Mouse (Mus musculus) Patski (cell line): ENCODE results near the gene Supt20. TPM values are rescaled to one million over a fixed set of nuclear protein-coding genes. Genes with fewer than 3 reads are reported as not detected.

ENCODE experiments used
- ATAC-seq: fragments of 100-300 bp; one replicate; pipeline ENCODE4 v1.8.0; 2021
- CTCF ChIA-PET: fragments of 350-600 bp; sonication (Branson Sonifier 250); formaldehyde crosslinking; loops from one replicate; lab custom pipeline; 2022; ENCODE audit warnings: inconsistent platforms; lab: Charles Lee
- POLR2A ChIA-PET: fragments of 350-600 bp; sonication (Branson Sonifier 250); formaldehyde crosslinking; loops from one replicate; lab custom pipeline; 2022; ENCODE audit warnings: antibody characterized with exemption, inconsistent platforms; lab: Charles Lee
- DNase-seq: peaks from one replicate; pipeline ENCODE4 v3.0.0-alpha.2; 2011; ENCODE audit warnings: low read depth, low spot score
- H3K27me3 ChIP-seq: fragments of 371-371 bp; one replicate; pipeline ENCODE4 v1.5.1; 2021
- CTCF ChIP-seq: fragments of 100-300 bp; IDR thresholded peaks from one replicate; pipeline ENCODE4 v1.5.1; 2021
- in situ Hi-C: fragments of 300-500 bp; cut with MboI; formaldehyde crosslinking; loops from 3 replicates; pipeline ENCODE4 v1.11.1; 2018; ENCODE audit warnings: low pct_unique_long_range_greater_than_20kb, mixed read lengths
- polyA plus RNA-seq: library from polyadenylated mRNA; unstranded; gene quantifications from one replicate; pipeline ENCODE4 v1.2.3, GENCODE M21; 2021

The Supt20 gene
- polyA plus RNA-seq, 1 experiment from 2014 or later, result 85.0 TPM

DNA sequence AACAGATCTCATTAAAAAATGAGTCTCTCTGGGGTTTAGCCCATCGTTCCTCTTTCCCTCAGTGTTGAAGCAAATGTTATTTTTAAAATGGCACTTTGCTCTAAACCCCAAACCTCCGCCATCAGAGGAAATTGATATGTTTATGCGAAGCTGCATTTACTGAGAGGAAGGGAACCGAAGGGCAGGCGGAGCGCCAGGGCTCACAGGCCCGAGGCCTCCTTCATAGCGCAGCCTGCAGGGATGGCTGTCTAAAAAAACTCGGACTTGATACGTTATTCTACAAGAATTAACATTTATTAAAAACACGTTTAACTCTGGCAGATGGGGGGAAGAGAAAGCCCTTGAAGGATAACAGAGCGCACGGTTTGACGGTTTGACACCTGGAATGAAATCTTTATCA lies 73.4 kb downstream of the Supt20 start:
- in situ Hi-C loops, result no loop called here
- ChIA-PET CTCF (no interaction called here), POLR2A (interaction anchor here (0.7 kb wide), 2 partner anchors 14 to 1292 kb away, joined by 3 to 4 read pairs; no protein-coding TSS in a partner anchor)
- no peak for DNase-seq
- no peak for ATAC-seq
- TF ChIP-seq CTCF, result no peak
- H3K27me3 ChIP-seq, result no peaks in the 10 kb centered on the region

DNA sequence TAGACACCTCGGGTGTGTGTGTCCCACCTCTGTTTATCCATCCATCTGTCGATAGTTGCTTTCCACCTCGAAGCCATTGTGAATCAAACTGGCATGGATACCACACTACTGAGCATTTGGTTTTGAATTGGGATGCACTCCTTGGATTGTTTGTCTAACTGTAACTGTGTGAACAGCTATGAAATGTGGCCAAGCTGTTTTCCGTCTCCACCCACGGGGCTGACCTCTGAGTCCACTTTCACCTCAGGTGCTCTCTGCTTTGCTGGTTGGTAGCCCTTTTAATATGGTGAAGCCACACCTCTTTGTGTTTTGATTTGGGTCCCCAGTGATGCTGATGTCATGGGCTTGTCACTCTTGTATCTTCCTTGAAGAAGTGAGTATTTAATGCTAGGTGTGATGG lies 74.2 kb downstream of the Supt20 start:
- ChIA-PET POLR2A (interaction anchor here (0.7 kb wide), 2 partner anchors 13 to 1292 kb away, joined by 3 to 4 read pairs; no protein-coding TSS in a partner anchor), CTCF (no interaction called here)
- no peaks in the 10 kb centered on the region for H3K27me3 ChIP-seq
- DNase-seq (no peak), ATAC-seq (no peak)
- in situ Hi-C loops, result no loop called here
- no peak for TF ChIP-seq CTCF

DNA sequence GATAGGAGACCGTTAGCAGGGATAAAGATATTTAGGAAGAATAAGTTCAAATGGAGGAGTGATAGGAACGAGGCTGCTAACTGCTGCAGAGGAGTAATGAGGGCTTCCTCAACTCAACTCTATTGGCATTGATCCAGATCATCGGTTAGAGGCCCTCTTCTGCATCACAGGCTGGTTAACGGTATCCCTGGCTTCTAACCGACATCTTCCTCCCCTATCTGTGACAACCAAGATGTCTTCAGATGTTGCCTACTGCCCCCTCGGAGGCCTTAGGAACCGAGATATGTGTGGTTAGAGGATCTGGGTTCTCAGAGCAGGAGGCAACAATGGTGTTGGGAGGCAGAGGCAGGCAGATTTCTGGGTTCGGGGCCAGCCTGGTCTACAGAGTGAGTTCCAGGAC lies 76.0 kb downstream of the Supt20 start:
- TF ChIP-seq CTCF, result no peak
- ATAC-seq (no peak), DNase-seq (no peak)
- CTCF ChIA-PET, result no interaction called here
- POLR2A ChIA-PET, result no interaction called here
- H3K27me3 ChIP-seq, result no peaks in the 10 kb centered on the region
- in situ Hi-C loops, result no loop called here

DNA sequence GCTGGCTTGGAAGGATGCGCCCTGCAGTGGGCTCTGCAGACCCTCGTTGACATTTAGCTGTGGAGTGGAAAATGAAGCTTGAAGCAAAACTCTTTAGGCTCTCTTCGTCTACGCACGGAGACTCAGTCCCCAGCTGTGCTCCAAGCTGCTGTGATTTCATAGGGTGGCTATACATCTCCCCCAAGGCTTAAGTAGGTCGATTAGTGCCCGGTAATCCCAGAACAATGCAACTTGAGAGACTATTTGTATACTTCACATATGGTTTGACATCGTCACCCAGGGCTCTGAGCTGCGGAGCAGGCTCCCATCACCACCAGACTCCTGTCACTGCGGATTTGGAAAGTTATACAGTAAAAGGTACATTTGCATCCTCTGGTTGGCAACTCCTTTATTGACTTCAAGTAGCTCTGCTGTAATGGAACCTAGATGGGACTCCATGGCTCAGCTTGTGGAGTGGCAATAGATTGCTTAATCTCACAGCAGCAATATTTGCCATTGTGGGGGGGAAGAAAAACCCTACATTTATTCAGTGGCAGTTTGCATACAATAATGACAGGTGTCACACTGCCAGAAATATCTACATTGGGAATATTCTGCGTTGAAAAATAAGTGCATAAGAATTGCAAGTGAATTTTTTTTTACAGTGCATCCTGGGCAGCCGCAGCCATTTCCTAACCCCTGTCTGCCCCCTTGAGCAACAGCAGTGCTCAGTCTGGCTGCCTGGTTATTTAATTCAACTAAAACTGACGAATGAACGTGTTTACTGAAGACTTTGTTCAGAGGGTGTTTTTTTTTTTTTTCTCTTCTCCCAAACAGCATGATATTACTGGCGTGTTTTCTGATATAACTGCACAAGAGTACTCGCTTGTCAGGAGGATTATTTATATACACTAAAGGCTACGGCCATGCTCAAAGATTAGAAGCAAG lies 77.0 kb downstream of the Supt20 start:
- TF ChIP-seq CTCF, result no peak
- CTCF ChIA-PET, result interaction anchor here (0.9 to 1.0 kb wide), 2 partner anchors 24 to 34 kb away, joined by 3 read pairs; partner anchors contain the start of gene Alg5
- H3K27me3 ChIP-seq, result no peaks in the 10 kb centered on the region
- POLR2A ChIA-PET, result no interaction called here
- ATAC-seq (no peak), DNase-seq (no peak)
- in situ Hi-C loops, result no loop called here

DNA sequence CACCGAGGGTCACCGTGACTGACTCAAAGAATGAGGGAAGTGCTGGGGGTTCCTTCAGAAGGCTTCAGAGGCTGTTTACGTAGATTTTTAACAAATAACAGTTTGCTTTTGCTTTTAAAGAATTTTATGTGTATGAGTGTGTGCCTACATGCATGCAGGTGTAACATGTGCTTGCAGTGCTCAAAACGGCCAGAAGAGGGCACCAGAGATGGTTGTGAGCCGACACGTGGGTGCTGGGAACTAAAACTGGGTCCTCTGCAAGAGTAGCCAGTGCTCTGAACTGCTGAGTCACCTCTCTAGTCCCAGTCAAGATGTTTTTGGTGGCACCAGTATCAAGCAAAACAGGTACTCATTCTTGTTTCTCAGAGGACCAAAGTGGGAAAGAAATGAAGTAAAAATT lies 81.0 kb downstream of the Supt20 start:
- in situ Hi-C loops, result no loop called here
- ATAC-seq (no peak), DNase-seq (no peak)
- POLR2A ChIA-PET, result no interaction called here
- CTCF ChIA-PET, result no interaction called here
- TF ChIP-seq CTCF, result peak; percentile 63
- no peaks in the 10 kb centered on the region for H3K27me3 ChIP-seq

DNA sequence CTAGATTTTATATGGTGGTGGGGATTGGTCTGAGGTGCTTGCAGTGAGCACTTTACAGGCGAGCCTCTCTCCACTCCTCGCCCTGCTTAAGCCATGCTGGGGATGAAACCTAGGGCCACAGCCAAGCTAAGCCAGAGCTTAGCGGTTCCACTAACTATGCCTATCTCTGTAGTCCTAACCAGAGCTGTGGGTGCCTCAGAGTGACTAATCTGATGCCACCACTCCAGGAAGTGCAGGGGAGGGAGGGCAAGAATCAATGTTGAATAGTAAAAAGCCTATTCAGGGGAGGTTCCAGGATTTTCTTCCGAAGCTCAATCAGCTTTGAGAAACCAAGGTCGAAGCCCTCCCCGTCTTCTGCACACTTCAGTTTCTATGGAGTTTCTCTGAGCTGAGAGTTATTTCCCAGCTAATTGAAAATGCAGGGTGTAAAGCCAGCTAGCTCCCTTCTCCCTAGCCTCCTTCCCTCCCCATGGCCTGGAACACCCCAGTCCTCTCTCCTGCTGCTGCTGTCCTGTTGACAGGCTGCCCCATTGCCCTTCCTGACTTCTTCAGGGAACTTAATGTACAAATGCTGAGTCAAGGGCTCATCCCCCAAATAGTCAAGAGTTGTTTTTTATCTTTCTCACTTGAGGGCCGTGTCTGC lies 83.5 kb downstream of the Supt20 start:
- DNase-seq (no peak), ATAC-seq (no peak)
- POLR2A ChIA-PET, result no interaction called here
- no peak for TF ChIP-seq CTCF
- H3K27me3 ChIP-seq, result no peaks in the 10 kb centered on the region
- CTCF ChIA-PET, result interaction anchor here (1.0 kb wide), 1 partner anchor 20 kb away, joined by 4 read pairs; no protein-coding TSS in a partner anchor
- in situ Hi-C loops, result no loop called here

Other genes starting within 250 kb of the Supt20 start
- gene Gm21958, start 21.5 kb downstream of the Supt20 start, polyA plus RNA-seq, result 0.56 TPM
- 76.0 TPM for gene Exosc8, start 42.6 kb downstream of the Supt20 start, polyA plus RNA-seq
- 67.2 TPM for gene Alg5, start 42.7 kb downstream of the Supt20 start, polyA plus RNA-seq
- gene Smad9, start 62.8 kb downstream of the Supt20 start, polyA plus RNA-seq, result 1.1 TPM
- 61.7 TPM for gene Rfxap, start 115.0 kb downstream of the Supt20 start, polyA plus RNA-seq
- gene Sertm1, start 223.1 kb downstream of the Supt20 start, polyA plus RNA-seq, result not detected